Mouse (Mus musculus) heart, adult 2 months (tissue): Measurements from ENCODE around the gene Cdk5r1.

Experiments
- CTCF ChIP-seq: fragments of 200-600 bp; IDR thresholded peaks from 2 replicates; pipeline ENCODE4 v1.8.1; 2022; ENCODE audit warnings: antibody characterized with exemption, mild to moderate bottlenecking, moderate library complexity
- EP300 ChIP-seq: fragments of 200-500 bp; IDR thresholded peaks from 2 replicates; pipeline ENCODE4 v1.6.1; 2011; ENCODE audit warnings: low read depth, low read length, control low read depth; ENCODE audit not compliant: insufficient read depth
- POLR2A ChIP-seq: fragments of 200-500 bp; IDR thresholded peaks from 2 replicates; pipeline ENCODE4 v1.6.1; 2011; ENCODE audit warnings: mild to moderate bottlenecking, low read depth, low read length, control low read depth; ENCODE audit not compliant: insufficient read depth

GRCm38 (mm10) chr11:80515895-80516294 is 39.1 kb downstream of the Cdk5r1 start:
- TF ChIP-seq CTCF (no peak), POLR2A (no peak), EP300 (no peak)
